Mouse (Mus musculus) stomach, postnatal 0 days (tissue): ENCODE measurements around the gene Top2b.
A peak's percentile ranks its signal among the peaks of the same experiment; 100 is the strongest.

Source experiments
- CTCF ChIP-seq: IDR thresholded peaks from 2 replicates; pipeline ENCODE4 v1.5.1; 2016; ENCODE audit warnings: antibody characterized with exemption, low read depth, mild to moderate bottlenecking, moderate library complexity
- EP300 ChIP-seq: optimal IDR thresholded peaks from 2 replicates; pipeline ENCODE3; 2016; ENCODE audit warnings: antibody characterized with exemption

DNA sequence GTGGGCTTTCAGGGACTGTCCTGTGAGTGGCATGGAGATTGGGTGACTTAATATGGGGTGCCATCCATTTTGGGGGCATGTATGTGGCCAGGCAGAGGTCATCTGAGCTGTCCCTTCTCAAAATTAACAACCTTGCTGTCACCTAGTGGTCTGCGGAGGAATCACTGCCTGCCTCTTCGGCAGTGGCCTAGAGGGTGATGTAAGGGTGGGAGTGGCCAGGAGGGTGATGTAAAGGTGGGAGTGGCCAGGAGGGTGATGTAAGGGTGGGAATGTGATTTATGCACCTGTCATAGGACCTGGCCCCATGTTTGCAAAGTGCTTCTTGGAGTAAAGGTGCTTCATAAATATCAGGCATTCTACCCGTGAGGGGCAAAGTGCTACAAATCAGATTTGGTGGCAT is 82.6 kb downstream of the Top2b start:
- TF ChIP-seq CTCF (peak; percentile 63), EP300 (no peak)
